Mouse (Mus musculus): ENCODE results near the gene Atxn1. TPM values are rescaled to one million over a fixed set of nuclear protein-coding genes. Genes with fewer than 3 reads are reported as not detected.

Atxn1 gene
- polyA plus RNA-seq, 1 experiment = 34.9 TPM

- TF ChIP-seq POLR2A (IDR thresholded peaks at IDR 0.05; ENCODE audit: low read depth, low read length) = no peak
- TF ChIP-seq CTCF (IDR thresholded peaks at IDR 0.05; ENCODE audit: extremely low read depth, insufficient read length, insufficient replicate concordance, low read depth, low read length) = no peak
- Histone ChIP-seq H3K27ac (ENCODE audit: insufficient read depth, low read depth, low read length) (no peak overlapping the region), H3K4me3 (ENCODE audit: low read depth, low read length) (no peak overlapping the region), H3K36me3 (ENCODE audit: control insufficient read depth, insufficient read depth, low read length) (no peaks in the 10 kb centered on the region), H3K4me1 (ENCODE audit: control insufficient read depth, insufficient read depth, insufficient read length, low read length) (no peaks in the 10 kb centered on the region), H3K27me3 (ENCODE audit: control insufficient read depth, insufficient read depth, low read length) (no peaks in the 10 kb centered on the region)
- 81% methylated on average over 6 of the region's 6 CpGs for WGBS
These were observed 361.2 kb downstream of the Atxn1 start for GRCm38 (mm10) chr13:45603636-45604035.

GRCm38 (mm10) chr13:45600443-45600842 is 364.4 kb downstream of the Atxn1 start:
- TF ChIP-seq POLR2A (IDR thresholded peaks at IDR 0.05; ENCODE audit: low read depth, low read length) (no peak), CTCF (IDR thresholded peaks at IDR 0.05; ENCODE audit: extremely low read depth, insufficient read length, insufficient replicate concordance, low read depth, low read length) (no peak)
- Histone ChIP-seq H3K4me1 (ENCODE audit: control insufficient read depth, insufficient read depth, insufficient read length, low read length) (no peaks in the 10 kb centered on the region), H3K4me3 (ENCODE audit: low read depth, low read length) (no peak overlapping the region), H3K36me3 (ENCODE audit: control insufficient read depth, insufficient read depth, low read length) (no peaks in the 10 kb centered on the region), H3K27me3 (ENCODE audit: control insufficient read depth, insufficient read depth, low read length) (no peaks in the 10 kb centered on the region), H3K27ac (ENCODE audit: insufficient read depth, low read depth, low read length) (no peak overlapping the region)
- 58% methylated on average over 6 of the region's 6 CpGs for WGBS

DNA sequence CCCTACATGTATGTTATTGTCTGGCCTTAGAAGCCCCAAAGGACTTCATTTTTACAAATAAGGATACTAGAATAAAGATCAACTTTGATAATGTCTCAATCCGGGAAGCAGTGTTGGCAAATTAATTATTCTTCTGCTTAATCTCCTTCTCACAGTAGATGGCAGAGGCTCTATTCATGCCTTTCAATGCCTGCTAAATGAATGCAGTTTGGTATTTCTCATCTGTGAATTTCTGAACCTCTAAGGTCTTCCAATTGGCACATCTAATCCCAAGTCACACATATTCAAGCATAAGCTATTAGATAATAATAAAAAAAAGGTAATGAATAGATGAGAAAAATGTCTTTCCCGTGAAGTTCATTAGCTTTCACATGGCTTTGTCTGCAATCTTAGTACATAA is 365.0 kb downstream of the Atxn1 start:
- Histone ChIP-seq H3K36me3 (ENCODE audit: control insufficient read depth, insufficient read depth, low read length) (no peaks in the 10 kb centered on the region), H3K4me3 (ENCODE audit: low read depth, low read length) (no peak overlapping the region), H3K4me1 (ENCODE audit: control insufficient read depth, insufficient read depth, insufficient read length, low read length) (no peaks in the 10 kb centered on the region), H3K27me3 (ENCODE audit: control insufficient read depth, insufficient read depth, low read length) (no peaks in the 10 kb centered on the region), H3K27ac (ENCODE audit: insufficient read depth, low read depth, low read length) (no peak overlapping the region)
- WGBS = 83% methylated on average over 2 of the region's 2 CpGs
- TF ChIP-seq CTCF (IDR thresholded peaks at IDR 0.05; ENCODE audit: extremely low read depth, insufficient read length, insufficient replicate concordance, low read depth, low read length) (no peak), POLR2A (IDR thresholded peaks at IDR 0.05; ENCODE audit: low read depth, low read length) (no peak)

DNA sequence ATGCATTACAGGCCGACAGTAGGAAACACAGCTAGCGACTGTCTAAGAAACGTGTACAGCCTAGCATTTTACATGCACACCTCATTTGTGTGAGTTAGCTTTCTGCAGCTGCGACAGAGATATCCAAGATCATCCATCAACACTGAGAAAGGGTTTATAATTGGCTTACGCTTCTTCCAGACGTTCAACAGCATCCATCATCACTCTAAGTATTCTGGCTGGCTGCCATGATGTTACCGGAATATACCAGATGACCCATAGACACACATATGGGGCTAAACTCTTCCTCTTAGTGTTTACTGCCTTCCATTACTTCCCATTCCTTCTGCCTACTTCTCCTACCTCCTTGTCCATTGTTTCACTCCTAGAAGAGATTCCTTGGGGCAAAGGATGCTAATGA is 369.4 kb downstream of the Atxn1 start:
- Histone ChIP-seq H3K4me1 (ENCODE audit: control insufficient read depth, insufficient read depth, insufficient read length, low read length) (no peaks in the 10 kb centered on the region), H3K4me3 (ENCODE audit: low read depth, low read length) (no peak overlapping the region), H3K27me3 (ENCODE audit: control insufficient read depth, insufficient read depth, low read length) (no peaks in the 10 kb centered on the region), H3K27ac (ENCODE audit: insufficient read depth, low read depth, low read length) (no peak overlapping the region), H3K36me3 (ENCODE audit: control insufficient read depth, insufficient read depth, low read length) (no peaks in the 10 kb centered on the region)
- WGBS = 77% methylated on average over 7 of the region's 7 CpGs
- TF ChIP-seq CTCF (IDR thresholded peaks at IDR 0.05; ENCODE audit: extremely low read depth, insufficient read length, insufficient replicate concordance, low read depth, low read length) (no peak), POLR2A (IDR thresholded peaks at IDR 0.05; ENCODE audit: low read depth, low read length) (no peak)

DNA sequence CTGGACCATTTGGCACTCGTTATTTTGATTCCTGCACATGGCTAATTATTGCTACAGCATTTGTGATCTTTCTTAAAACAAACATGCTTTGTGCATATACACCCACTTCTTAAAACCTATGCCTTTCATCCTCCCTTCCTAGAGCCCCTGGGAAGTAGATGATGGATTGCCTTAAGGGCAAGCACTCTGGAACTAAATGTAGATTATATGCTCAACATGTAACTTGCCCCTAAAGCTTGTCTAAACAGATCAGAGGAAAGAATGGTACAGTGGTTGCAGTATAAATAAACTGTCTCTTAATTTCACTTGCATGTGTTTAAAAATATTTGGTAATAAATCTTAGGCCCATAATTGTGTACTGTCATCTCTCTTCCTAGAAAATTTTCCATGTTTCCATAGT is 370.9 kb downstream of the Atxn1 start:
- H3K4me1 ChIP-seq (ENCODE audit: control insufficient read depth, insufficient read depth, insufficient read length, low read length) = no peaks in the 10 kb centered on the region
- no peak overlapping the region for H3K4me3 ChIP-seq (ENCODE audit: low read depth, low read length)
- no peak overlapping the region for H3K27ac ChIP-seq (ENCODE audit: insufficient read depth, low read depth, low read length)
- no peak for TF ChIP-seq CTCF (IDR thresholded peaks at IDR 0.05; ENCODE audit: extremely low read depth, insufficient read length, insufficient replicate concordance, low read depth, low read length)
- TF ChIP-seq POLR2A (IDR thresholded peaks at IDR 0.05; ENCODE audit: low read depth, low read length) = no peak
- no peaks in the 10 kb centered on the region for H3K36me3 ChIP-seq (ENCODE audit: control insufficient read depth, insufficient read depth, low read length)
- 73% methylated on average over 1 of the region's 1 CpGs for WGBS
- H3K27me3 ChIP-seq (ENCODE audit: control insufficient read depth, insufficient read depth, low read length) = no peaks in the 10 kb centered on the region

GRCm38 (mm10) chr13:45590898-45591297 is 373.9 kb downstream of the Atxn1 start:
- no peaks in the 10 kb centered on the region for H3K36me3 ChIP-seq (ENCODE audit: control insufficient read depth, insufficient read depth, low read length)
- H3K4me3 ChIP-seq (ENCODE audit: low read depth, low read length) = no peak overlapping the region
- no peak overlapping the region for H3K27ac ChIP-seq (ENCODE audit: insufficient read depth, low read depth, low read length)
- H3K27me3 ChIP-seq (ENCODE audit: control insufficient read depth, insufficient read depth, low read length) = no peaks in the 10 kb centered on the region
- TF ChIP-seq POLR2A (IDR thresholded peaks at IDR 0.05; ENCODE audit: low read depth, low read length) = no peak
- no peak for TF ChIP-seq CTCF (IDR thresholded peaks at IDR 0.05; ENCODE audit: extremely low read depth, insufficient read length, insufficient replicate concordance, low read depth, low read length)
- H3K4me1 ChIP-seq (ENCODE audit: control insufficient read depth, insufficient read depth, insufficient read length, low read length) = no peaks in the 10 kb centered on the region

DNA sequence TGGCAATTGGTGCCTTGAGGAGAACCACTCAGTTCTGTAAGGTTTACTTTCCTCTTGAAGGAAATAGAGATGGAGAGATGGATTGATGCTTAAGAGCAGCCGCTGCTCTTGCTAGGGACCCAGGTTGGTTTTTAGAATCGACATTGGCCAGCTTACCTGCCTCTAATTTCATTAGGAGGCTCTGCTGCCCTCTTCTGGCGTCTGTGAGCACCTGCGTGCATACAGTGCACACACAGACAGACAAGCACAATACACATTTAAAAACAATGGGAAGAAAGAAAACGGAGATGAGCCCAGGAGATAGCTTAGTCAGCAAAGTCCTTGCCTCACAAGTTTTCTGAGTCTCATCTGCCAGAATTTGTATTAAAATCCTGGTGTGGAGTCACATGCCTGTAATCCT is 381.7 kb downstream of the Atxn1 start:
- no peak overlapping the region for H3K4me3 ChIP-seq (ENCODE audit: low read depth, low read length)
- H3K4me1 ChIP-seq (ENCODE audit: control insufficient read depth, insufficient read depth, insufficient read length, low read length) = no peaks in the 10 kb centered on the region
- no peak overlapping the region for H3K27ac ChIP-seq (ENCODE audit: insufficient read depth, low read depth, low read length)
- H3K27me3 ChIP-seq (ENCODE audit: control insufficient read depth, insufficient read depth, low read length) = no peaks in the 10 kb centered on the region
- WGBS = 90% methylated on average over 5 of the region's 5 CpGs
- TF ChIP-seq POLR2A (IDR thresholded peaks at IDR 0.05; ENCODE audit: low read depth, low read length) (no peak), CTCF (IDR thresholded peaks at IDR 0.05; ENCODE audit: extremely low read depth, insufficient read length, insufficient replicate concordance, low read depth, low read length) (peak; percentile 25; the same call in 1 of the 2 replicates)
- H3K36me3 ChIP-seq (ENCODE audit: control insufficient read depth, insufficient read depth, low read length) = 0 out of 2 replicates have a peak, but pooled peaks cover 2% of the 10 kb centered on the region

DNA sequence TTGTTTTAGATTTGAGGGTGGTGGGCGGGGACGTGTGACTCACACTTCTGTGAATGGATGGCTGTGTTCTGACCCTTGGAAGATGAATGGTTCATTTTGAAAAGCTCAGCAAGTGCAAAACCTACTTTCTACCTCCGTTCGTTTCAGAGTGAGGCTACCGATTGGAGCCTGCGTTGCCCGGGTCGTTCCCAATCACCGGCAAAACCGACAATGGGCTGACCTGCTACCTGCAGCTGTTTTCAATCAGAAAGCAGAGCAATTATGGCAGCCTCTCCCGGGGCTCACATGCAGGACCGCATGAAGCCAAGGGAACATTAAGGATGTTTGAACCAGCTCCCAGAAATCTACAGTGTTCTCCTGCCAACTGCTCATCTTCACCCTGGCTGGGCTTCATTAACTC is 382.5 kb downstream of the Atxn1 start:
- H3K27ac ChIP-seq (ENCODE audit: insufficient read depth, low read depth, low read length) = no peak overlapping the region
- H3K4me1 ChIP-seq (ENCODE audit: control insufficient read depth, insufficient read depth, insufficient read length, low read length) = no peaks in the 10 kb centered on the region
- H3K36me3 ChIP-seq (ENCODE audit: control insufficient read depth, insufficient read depth, low read length) = 0 out of 2 replicates have a peak, but pooled peaks cover 2% of the 10 kb centered on the region
- no peak overlapping the region for H3K4me3 ChIP-seq (ENCODE audit: low read depth, low read length)
- 73% methylated on average over 12 of the region's 12 CpGs for WGBS
- no peak for TF ChIP-seq POLR2A (IDR thresholded peaks at IDR 0.05; ENCODE audit: low read depth, low read length)
- TF ChIP-seq CTCF (IDR thresholded peaks at IDR 0.05; ENCODE audit: extremely low read depth, insufficient read length, insufficient replicate concordance, low read depth, low read length) = no peak
- no peaks in the 10 kb centered on the region for H3K27me3 ChIP-seq (ENCODE audit: control insufficient read depth, insufficient read depth, low read length)
